Mouse (Mus musculus) liver, postnatal 0 days (tissue): ENCODE results near the gene Git2. TPM values are rescaled to one million over a fixed set of nuclear protein-coding genes. Genes with fewer than 3 reads are reported as not detected.

Source experiments
- ATAC-seq: fragments of 200-750 bp; cut with Nextera tagmentation; 2 replicates; pipeline ENCODE4 v1.8.0; 2017; ENCODE audit warnings: mild to moderate bottlenecking, moderate library complexity
- DNase-seq: peaks from one replicate; pipeline ENCODE4 v3.0.0-alpha.2; 2016
- H3K27ac ChIP-seq: fragments of 300-500 bp; sonication (generic); 2 replicates; pipeline ENCODE4 v1.5.1; 2014; ENCODE audit warnings: antibody characterized with exemption, moderate library complexity, mild to moderate bottlenecking, low read depth
- H3K27me3 ChIP-seq: fragments of 300-500 bp; sonication (generic); 2 replicates; pipeline ENCODE4 v1.6.1; 2014; ENCODE audit warnings: low read length, control low read depth, mixed read lengths; ENCODE audit not compliant: insufficient read depth
- H3K36me3 ChIP-seq: fragments of 300-500 bp; sonication (generic); replicated peaks from 2 replicates; pipeline ENCODE4 v1.6.1; 2014; ENCODE audit warnings: mild to moderate bottlenecking, control low read depth, low read length, moderate library complexity, mixed read lengths; ENCODE audit not compliant: insufficient read depth
- H3K4me1 ChIP-seq: fragments of 300-500 bp; sonication (generic); 2 replicates; pipeline ENCODE4 v1.6.1; 2014; ENCODE audit warnings: antibody characterized with exemption, mild to moderate bottlenecking, control low read depth; ENCODE audit not compliant: insufficient read depth
- H3K4me2 ChIP-seq: fragments of 300-500 bp; sonication (generic); 2 replicates; pipeline ENCODE4 v1.6.1; 2014; ENCODE audit warnings: low read depth, mild to moderate bottlenecking, low read length, moderate library complexity, mixed read lengths
- H3K4me3 ChIP-seq: fragments of 300-500 bp; sonication (generic); 2 replicates; pipeline ENCODE4 v1.5.1; 2014; ENCODE audit warnings: low read depth, low read length
- H3K9ac ChIP-seq: fragments of 300-500 bp; sonication (generic); replicated peaks from 2 replicates; pipeline ENCODE4 v1.6.1; 2014; ENCODE audit warnings: mild to moderate bottlenecking, moderate library complexity
- H3K9me3 ChIP-seq: fragments of 300-500 bp; sonication (generic); 2 replicates; pipeline ENCODE4 v1.6.1; 2016; ENCODE audit warnings: mild to moderate bottlenecking, control low read depth, low read length, mixed read lengths
- CTCF ChIP-seq: sonication (generic); IDR thresholded peaks from 2 replicates; pipeline ENCODE4 v1.5.1; 2016; ENCODE audit warnings: antibody characterized with exemption, low read depth
- EP300 ChIP-seq: IDR thresholded peaks from 2 replicates; pipeline ENCODE4 v1.6.1; 2016; ENCODE audit warnings: antibody characterized with exemption, low read depth, mild to moderate bottlenecking
- WGBS: fragments of 180-500 bp; shearing (Covaris S2); extraction: QIAGEN DNeasy Blood & Tissue Kit; methylation state at CpG from one replicate; pipeline ENCODE4 v1.1.7; 2014; ENCODE audit not compliant: insufficient replicate concordance; 5-methylcytosine and 5-hydroxymethylcytosine counted together
- polyA plus RNA-seq: library from polyadenylated mRNA; unstranded; fragments of >200 nt; fragmentation: Nextera tagmentation; extraction: Ambion mirVana; gene quantifications from 2 replicates; pipeline ENCODE4 v1.2.1, GENCODE M21; 2015

Gene Git2
- polyA plus RNA-seq, 1 experiment from 2014 or later, result 11.1 TPM

DNA sequence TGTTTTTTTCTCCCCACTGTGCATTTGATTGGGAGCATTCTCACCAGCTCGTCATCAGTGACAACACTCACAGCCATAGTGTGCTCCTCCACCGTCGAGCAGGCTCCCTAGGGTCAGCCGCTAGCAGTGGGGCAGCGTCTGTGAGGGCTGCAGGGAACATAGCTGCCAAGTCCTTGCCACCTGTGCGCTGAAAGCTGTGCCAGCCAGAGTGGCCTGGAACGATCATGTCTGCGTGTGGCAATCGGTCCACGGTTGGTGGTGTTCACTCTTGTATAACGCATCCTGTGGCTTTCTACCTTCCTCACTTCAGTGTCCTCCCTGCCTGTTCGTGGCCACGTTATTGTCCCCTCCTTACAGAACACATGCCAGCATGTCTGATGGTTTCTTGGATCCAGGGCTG, 56.8 kb downstream of the Git2 start:
- Histone ChIP-seq H3K4me3 (no peak overlapping the region), H3K9ac (no peak overlapping the region), H3K4me1 (no peaks in the 10 kb centered on the region), H3K4me2 (no peak overlapping the region), H3K27ac (no peak overlapping the region), H3K36me3 (peaks cover 30% of the 10 kb centered on the region), H3K27me3 (no peaks in the 10 kb centered on the region), H3K9me3 (no peaks in the 10 kb centered on the region)
- DNase-seq (no peak), ATAC-seq (no peak)
- TF ChIP-seq CTCF (no peak), EP300 (no peak)
- 81% methylated on average over 13 of the region's 13 CpGs for WGBS

DNA sequence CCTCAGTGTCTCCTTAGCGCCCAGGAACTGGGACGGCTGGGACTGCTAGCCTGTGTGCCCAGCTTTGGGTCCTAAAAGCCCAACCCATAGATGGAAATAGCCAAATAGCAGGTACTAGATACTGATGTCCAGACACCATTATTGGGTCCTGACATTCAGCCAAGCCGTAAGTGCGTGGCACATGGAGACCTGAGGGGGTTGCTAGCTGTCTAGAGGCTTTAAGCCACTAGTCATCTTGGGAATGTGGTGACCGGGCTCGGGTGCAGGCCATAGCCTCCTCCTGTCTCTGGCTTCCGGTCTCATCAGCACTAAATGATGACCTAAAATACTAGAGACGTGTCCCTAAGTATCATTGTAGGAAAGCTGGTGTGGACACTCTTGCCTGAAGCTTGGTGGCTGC, 57.4 kb downstream of the Git2 start:
- no peak for DNase-seq

DNA sequence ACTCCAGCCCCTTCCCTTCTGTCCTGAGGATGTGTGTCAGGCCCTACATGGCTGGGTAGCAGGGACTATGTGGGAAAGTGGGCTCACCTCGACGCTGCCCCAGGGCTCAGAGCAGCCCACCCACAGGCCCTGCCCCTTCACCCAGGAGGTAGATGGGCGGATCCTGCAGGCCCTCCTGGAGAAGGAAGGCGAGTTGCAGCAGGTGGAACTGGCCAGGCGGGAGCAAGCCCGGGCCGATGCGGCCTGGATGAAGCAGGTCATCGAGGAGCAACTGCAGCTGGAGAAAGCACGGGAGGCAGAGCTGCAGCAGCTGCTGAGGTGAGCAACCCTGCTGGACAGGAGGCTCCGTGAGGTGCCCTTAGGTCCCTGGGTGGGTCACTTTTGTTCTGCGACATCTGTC, 58.0 kb downstream of the Git2 start:
- Histone ChIP-seq H3K9ac (no peak overlapping the region), H3K4me3 (no peak overlapping the region), H3K27me3 (no peaks in the 10 kb centered on the region), H3K4me2 (no peak overlapping the region), H3K27ac (no peak overlapping the region), H3K4me1 (no peaks in the 10 kb centered on the region), H3K9me3 (no peaks in the 10 kb centered on the region), H3K36me3 (peaks cover 35% of the 10 kb centered on the region)
- no peak for DNase-seq
- no peak for ATAC-seq
- 85% methylated on average over 12 of the region's 12 CpGs for WGBS
- TF ChIP-seq CTCF, result no peak
- no peak for TF ChIP-seq EP300

More for the DNA sequence above, 57.4 kb downstream of the Git2 start:
- Histone ChIP-seq H3K4me3 (no peak overlapping the region), H3K4me2 (no peak overlapping the region), H3K9ac (no peak overlapping the region), H3K27me3 (no peaks in the 10 kb centered on the region), H3K9me3 (no peaks in the 10 kb centered on the region), H3K36me3 (peaks cover 35% of the 10 kb centered on the region), H3K27ac (no peak overlapping the region), H3K4me1 (no peaks in the 10 kb centered on the region)
- no peak for TF ChIP-seq EP300
- no peak for TF ChIP-seq CTCF
- 84% methylated on average over 8 of the region's 8 CpGs for WGBS
- ATAC-seq, result no peak

- H3K9me3 ChIP-seq, result no peaks in the 10 kb centered on the region
- peaks cover 37% of the 10 kb centered on the region for H3K36me3 ChIP-seq
- H3K4me3 ChIP-seq, result no peak overlapping the region
- no peaks in the 10 kb centered on the region for H3K27me3 ChIP-seq
- 88% methylated on average over 18 of the region's 18 CpGs for WGBS
- no peak overlapping the region for H3K4me2 ChIP-seq
- DNase-seq, result no peak
- no peak for ATAC-seq
- H3K4me1 ChIP-seq, result no peaks in the 10 kb centered on the region
- H3K9ac ChIP-seq, result no peak overlapping the region
- no peak for TF ChIP-seq EP300
- TF ChIP-seq CTCF, result no peak
- H3K27ac ChIP-seq, result no peak overlapping the region
These were observed 60.8 kb downstream of the Git2 start for GRCm38 (mm10) chr5:114714551-114714950.

GRCm38 (mm10) chr5:114709357-114709756, 66.0 kb downstream of the Git2 start:
- no peak overlapping the region for H3K27ac ChIP-seq
- no peaks in the 10 kb centered on the region for H3K27me3 ChIP-seq
- H3K36me3 ChIP-seq, result peaks cover 13% of the 10 kb centered on the region
- H3K4me1 ChIP-seq, result peaks cover 7% of the 10 kb centered on the region
- DNase-seq (no peak), ATAC-seq (no peak)
- peak overlapping the region; percentile 47 for H3K4me2 ChIP-seq
- no peaks in the 10 kb centered on the region for H3K9me3 ChIP-seq
- TF ChIP-seq EP300 (no peak), CTCF (no peak)
- 0 out of 2 replicates have a peak overlapping the region, but pooled peaks have one; percentile 1 for H3K4me3 ChIP-seq
- WGBS, result 47% methylated on average over 21 of the region's 21 CpGs
- H3K9ac ChIP-seq, result no peak overlapping the region

DNA sequence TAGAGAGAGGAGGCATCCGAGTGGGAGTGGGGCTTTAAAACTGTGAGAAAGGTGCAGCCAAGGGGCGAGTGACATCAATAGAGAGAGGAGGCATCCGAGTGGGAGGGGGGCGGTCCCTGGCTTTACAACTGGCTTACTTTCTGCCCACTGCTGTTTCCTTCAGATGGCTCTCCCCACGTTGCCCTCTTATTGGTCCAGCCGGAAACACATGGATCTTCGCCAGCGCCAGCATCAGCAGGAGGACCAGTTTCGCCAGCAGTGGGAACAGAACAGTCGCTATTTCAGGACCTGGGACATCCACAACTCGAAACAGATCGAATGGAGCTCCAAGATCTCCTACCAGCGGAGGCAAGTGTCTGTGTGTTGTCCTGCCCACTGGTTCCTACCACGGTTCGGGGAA, 66.8 kb downstream of the Git2 start:
- Histone ChIP-seq H3K36me3 (peaks cover 11% of the 10 kb centered on the region), H3K4me1 (peaks cover 7% of the 10 kb centered on the region), H3K9me3 (no peaks in the 10 kb centered on the region), H3K9ac (0 out of 2 replicates have a peak overlapping the region, but pooled peaks have one; percentile 73), H3K4me2 (peak overlapping the region; percentile 85), H3K4me3 (peak overlapping the region; percentile 81), H3K27me3 (no peaks in the 10 kb centered on the region), H3K27ac (no peak overlapping the region)
- DNase-seq (no peak), ATAC-seq (no peak)
- TF ChIP-seq EP300 (no peak), CTCF (no peak)
- WGBS, result 50% methylated on average over 15 of the region's 15 CpGs
